Mouse (Mus musculus) kidney, embryonic 16.5 days (tissue): ENCODE measurements around the gene Btbd35f12. TPM values are rescaled to one million over a fixed set of nuclear protein-coding genes. Genes with fewer than 3 reads are reported as not detected.
"Not testable (repeated sequence)": the region's sequence is repeated elsewhere in the genome, so short reads cannot be mapped to it uniquely, and the experiment has no call there.

ENCODE experiments used
- ATAC-seq: fragments of 200-750 bp; cut with Nextera tagmentation; 2 replicates; pipeline ENCODE4 v1.8.0; 2017; ENCODE audit warnings: moderate TSS enrichment; ENCODE audit not compliant: low FRiP score, low TSS enrichment
- H3K27ac ChIP-seq: fragments of 300-500 bp; sonication (generic); 2 replicates; pipeline ENCODE4 v1.5.1; 2014; ENCODE audit warnings: low read length
- H3K27me3 ChIP-seq: fragments of 300-500 bp; sonication (generic); 2 replicates; pipeline ENCODE4 v1.6.1; 2014; ENCODE audit warnings: low read length, control low read depth, mixed read lengths; ENCODE audit not compliant: insufficient read depth
- H3K36me3 ChIP-seq: fragments of 300-500 bp; sonication (generic); 2 replicates; pipeline ENCODE4 v1.6.1; 2014; ENCODE audit warnings: low read length, control low read depth, mixed read lengths; ENCODE audit not compliant: insufficient read depth
- H3K4me1 ChIP-seq: fragments of 300-500 bp; sonication (generic); 2 replicates; pipeline ENCODE4 v1.6.1; 2014; ENCODE audit warnings: low read length, control low read depth, mixed read lengths; ENCODE audit not compliant: insufficient read depth
- H3K4me2 ChIP-seq: fragments of 300-500 bp; sonication (generic); replicated peaks from 2 replicates; pipeline ENCODE4 v1.6.1; 2014; ENCODE audit warnings: low read depth, low read length
- H3K4me3 ChIP-seq: fragments of 300-500 bp; sonication (generic); 2 replicates; pipeline ENCODE4 v1.5.1; 2014; ENCODE audit warnings: mild to moderate bottlenecking, low read length
- H3K9ac ChIP-seq: fragments of 300-500 bp; sonication (generic); replicated peaks from 2 replicates; pipeline ENCODE4 v1.6.1; 2014; ENCODE audit warnings: low read length
- H3K9me3 ChIP-seq: fragments of 300-500 bp; sonication (generic); 2 replicates; pipeline ENCODE4 v1.6.1; 2016; ENCODE audit warnings: low read length, control low read depth
- WGBS: fragments of 180-500 bp; shearing (Covaris S2); extraction: QIAGEN DNeasy Blood & Tissue Kit; methylation state at CpG from one replicate; pipeline ENCODE4 v1.1.7; 2014; 5-methylcytosine and 5-hydroxymethylcytosine counted together
- polyA plus RNA-seq: library from polyadenylated mRNA; unstranded; fragments of >200 nt; fragmentation: Nextera tagmentation; extraction: Ambion mirVana; gene quantifications from 2 replicates; pipeline ENCODE4 v1.2.1, GENCODE M21; 2015

Btbd35f12 gene
- polyA plus RNA-seq, result not detected in 2 replicates

- H3K4me2 ChIP-seq, H3K9me3 ChIP-seq, H3K27me3 ChIP-seq, ATAC-seq, H3K4me3 ChIP-seq, H3K9ac ChIP-seq, H3K36me3 ChIP-seq, H3K4me1 ChIP-seq, H3K27ac ChIP-seq: not testable (repeated sequence)
- no CpG with 5 or more reads among the region's 3 CpGs for WGBS
Measured at GRCm38 (mm10) chrX:33313079-33313478, at the start of gene Btbd35f12. Btbd35f12 (plus strand) TSS chrX:33313379.

GRCm38 (mm10) chrX:33353254-33353653, 40.1 kb downstream of the Btbd35f12 start:
- not testable (repeated sequence) for H3K9ac ChIP-seq, H3K4me2 ChIP-seq, ATAC-seq, H3K27me3 ChIP-seq, H3K9me3 ChIP-seq, H3K27ac ChIP-seq, H3K4me1 ChIP-seq, H3K36me3 ChIP-seq, H3K4me3 ChIP-seq
- WGBS, result 93% methylated on average over 2 of the region's 2 CpGs

Other genes with a start within 250 kb of the Btbd35f12 start
- not detected in 2 replicates for gene Spin2-ps6, start 78.5 kb upstream of the Btbd35f12 start, polyA plus RNA-seq